Mouse (Mus musculus) heart, adult 8-10 months (tissue): ENCODE measurements at regions not wholly inside any gene's neighbourhood (a gene's known extent, or its start where the extent isn't known, plus 50 kb on each side); places are given as distances from the start of the nearest gene placed in this dataset.
"Not testable (repeated sequence)": the region's sequence is repeated elsewhere in the genome, so short reads cannot be mapped to it uniquely, and the experiment has no call there.

Experiments
- DNase-seq: peaks from one replicate; pipeline ENCODE4 v3.0.0; 2022; ENCODE audit warnings: low spot score

DNA sequence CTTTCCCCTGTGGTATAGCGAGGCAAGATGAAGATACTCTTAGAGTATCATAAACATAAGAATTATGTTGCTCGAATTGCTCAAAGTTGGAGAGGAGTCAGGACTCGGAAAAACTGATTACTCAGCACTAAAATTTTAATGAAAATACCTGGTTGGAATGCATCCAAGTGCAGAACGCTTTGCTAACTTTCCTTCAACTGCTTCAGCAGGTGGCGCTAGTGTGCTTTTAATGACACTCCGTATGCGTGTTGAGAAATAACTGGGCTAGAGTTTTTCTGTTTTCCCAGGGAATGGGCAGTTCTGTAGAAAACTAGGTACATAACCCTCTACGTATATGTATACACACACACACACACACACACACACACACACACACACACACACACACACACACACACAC is 221.0 kb downstream of the Grxcr1 start:
- peak; percentile 15 for DNase-seq

DNA sequence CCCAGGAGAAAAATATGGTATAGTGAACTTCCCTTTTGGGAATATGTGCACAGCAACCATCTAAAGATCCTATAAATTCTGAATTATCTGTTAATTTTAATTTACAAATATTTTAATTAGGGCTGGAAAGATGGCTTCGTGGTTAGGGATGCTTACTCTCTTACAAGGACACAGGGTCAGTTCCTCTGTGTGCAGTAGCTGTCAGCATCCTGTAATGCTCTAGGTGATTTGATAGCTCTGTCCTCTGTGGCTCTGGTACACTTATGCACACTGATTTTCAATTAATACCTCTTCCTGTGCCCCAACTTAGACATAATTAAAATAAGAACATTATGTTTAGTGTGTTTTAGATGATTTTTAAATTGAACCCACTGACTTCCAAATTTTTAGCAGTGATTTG is 221.8 kb downstream of the Grxcr1 start:
- no peak for DNase-seq

DNA sequence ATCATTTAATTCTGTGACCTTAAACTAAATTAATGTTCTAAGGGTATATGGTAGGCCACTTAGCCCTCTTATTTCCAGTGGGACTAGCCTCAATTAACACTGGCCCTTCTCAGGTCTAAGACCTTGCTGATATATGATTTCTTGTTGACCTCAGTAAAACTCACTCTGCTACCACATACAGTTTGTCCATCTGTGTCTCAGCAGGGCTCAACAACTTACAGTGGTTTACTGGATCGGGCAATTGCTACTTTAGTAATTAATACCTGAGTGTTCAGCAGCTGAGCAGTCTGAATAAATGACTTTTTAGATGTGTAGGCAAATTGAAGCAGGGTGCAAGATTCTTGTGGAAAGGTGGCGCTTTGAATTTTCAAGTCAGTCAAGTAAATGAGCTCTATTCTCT is 222.5 kb downstream of the Grxcr1 start:
- DNase-seq: no peak

DNA sequence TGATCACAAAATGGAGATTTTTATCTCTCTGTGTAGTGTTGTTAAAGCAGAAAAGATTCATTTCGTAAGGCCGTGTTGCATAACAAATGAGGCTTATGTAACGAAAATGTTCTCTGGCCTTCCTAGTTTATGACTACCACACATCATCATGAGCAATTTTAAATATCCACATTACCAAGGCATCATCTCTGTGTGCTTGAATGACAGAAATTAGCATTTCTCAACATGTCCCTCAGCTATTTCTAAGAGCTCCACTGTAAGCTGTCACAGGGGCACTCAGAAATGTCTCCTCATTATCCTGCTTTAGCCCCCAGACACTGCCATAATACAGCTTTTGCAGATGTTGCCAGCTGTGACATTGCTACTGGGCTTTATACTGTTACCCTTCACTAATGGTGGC is 232.6 kb downstream of the Grxcr1 start:
- DNase-seq: no peak

DNA sequence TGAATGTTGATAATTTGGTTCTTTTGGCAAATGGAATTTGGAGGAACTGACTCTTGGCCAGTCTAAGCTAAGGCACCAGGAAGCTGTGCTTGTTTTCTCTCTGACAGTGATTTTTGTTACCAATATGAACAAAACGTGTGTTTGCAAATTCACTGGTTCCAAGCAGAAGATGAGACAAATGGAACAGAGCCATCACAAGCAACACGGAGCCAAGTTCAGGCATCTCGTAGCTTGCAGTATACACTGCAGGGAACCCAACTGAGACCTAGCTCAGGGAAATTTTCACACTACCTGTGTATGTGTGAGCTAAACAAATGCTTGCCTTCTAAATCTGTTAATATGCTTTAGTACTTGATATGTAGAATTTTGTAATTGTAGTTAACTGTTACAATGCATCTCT is 242.6 kb downstream of the Grxcr1 start:
- DNase-seq: no peak

DNA sequence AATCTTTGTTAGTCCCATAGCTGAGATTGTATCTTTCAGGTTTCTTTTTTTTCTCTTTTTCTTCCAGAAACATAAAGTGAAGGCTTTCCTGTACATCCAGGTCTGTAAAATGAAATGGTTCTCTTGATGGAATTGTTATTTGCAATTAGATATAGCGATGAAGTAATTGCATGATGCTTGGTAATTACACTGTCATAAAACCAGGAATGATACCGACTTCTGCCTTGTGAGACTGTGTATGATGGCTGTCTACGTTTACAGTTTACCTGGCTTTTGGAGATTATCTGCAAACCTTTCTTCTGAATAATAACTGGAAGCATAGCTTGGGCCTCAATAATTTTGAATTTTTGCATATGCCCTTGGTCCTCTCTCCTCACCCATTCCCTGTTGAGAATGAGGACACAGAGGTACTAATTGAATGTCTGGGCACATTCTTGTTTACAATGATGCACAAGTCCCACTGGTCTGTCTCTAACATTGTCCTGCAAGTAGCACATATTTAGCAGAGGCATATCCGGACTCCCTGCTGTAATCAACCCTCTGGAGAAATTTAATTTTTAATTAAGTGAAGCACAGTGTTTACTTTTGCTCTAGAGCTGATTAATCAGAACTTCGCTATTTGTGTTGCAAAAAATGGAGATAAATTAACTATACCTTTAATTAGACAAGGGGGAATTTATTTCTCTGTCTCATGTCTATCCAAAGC is 244.1 kb downstream of the Grxcr1 start:
- no peak for DNase-seq

DNA sequence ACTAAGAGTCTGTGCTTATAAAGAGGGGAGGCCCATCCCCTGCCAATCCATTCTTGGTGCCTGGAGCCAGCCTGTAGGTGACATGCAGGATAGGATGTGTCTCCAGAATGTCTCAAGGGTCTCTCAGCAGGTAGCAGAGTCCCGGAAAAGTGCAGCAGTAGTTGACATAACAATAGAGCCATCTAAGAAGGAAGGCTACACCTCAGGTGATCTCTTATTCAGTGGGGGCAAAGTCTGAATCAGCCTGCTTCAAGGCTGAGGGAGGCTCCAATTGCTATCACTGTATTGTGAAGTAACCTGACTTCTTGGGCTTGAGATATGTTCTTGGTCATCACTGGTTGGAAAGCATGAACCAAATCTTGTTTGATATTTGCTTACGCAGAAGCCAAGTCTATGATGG is 264.1 kb downstream of the Grxcr1 start:
- not testable (repeated sequence) for DNase-seq

DNA sequence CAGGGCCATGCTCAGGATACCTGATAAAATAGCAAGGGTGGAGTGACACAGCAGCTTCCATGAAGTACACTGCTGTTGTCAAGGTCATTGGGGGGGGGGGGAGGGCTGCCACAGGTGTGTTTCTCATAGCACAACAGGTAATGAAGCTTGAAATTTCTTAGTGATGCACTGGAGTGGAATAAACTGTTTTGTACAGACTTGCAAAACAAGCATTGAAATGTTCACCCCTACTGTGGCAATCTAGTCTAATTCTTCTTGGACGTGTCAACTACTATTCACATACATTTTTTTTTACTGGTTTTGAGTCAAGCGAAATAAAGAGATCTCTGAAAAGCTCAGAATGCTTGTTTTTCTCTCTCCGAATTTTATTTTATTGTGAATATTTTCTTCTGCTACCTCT is 281.6 kb downstream of the Grxcr1 start:
- DNase-seq: no peak

DNA sequence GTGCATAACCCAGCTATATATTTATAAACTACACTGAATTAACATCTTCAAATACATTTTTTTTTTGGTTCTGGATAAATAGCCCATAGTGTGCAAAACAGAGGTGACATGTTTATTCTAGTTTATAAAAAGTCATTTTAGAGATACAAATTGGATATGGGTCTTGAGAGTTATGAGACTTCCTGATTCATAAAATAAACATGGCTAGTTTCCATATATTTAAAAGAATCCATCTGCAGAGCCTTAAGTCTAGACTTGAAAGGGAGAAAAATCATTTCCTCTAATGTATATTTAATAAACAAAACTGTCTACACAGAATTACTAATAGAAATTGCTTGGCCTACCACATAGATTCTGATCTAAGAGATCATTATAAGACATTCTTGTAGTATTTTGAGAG is 287.3 kb downstream of the Grxcr1 start:
- DNase-seq: no peak

DNA sequence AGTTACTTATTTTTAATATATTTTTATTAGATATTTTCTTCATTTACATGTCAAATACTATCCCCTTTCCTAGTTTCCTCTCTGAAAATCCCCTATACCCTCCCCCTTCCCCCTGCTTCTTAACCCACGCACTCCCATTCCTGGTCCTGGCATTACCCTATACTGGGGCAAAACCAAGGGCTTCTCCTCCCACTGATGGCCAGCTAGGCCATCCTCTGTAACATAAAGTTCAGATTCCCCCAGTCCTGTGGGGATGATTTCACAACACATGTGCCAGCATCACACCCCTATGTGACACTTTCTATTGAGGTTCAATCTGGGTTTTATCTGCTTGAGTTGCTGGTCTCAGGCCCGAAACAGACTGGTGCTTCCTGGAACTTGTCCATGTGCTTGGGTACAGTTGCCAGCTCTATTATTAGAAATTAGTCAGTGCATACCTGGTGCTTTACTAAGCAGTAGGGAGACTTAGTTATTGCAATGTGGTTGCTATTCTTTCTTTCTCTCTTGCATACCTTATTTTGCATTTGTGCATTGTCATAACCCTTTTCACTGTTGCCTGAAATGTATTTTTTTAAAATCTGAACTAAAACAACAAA is 295.5 kb downstream of the Grxcr1 start:
- peak; percentile 59 for DNase-seq

DNA sequence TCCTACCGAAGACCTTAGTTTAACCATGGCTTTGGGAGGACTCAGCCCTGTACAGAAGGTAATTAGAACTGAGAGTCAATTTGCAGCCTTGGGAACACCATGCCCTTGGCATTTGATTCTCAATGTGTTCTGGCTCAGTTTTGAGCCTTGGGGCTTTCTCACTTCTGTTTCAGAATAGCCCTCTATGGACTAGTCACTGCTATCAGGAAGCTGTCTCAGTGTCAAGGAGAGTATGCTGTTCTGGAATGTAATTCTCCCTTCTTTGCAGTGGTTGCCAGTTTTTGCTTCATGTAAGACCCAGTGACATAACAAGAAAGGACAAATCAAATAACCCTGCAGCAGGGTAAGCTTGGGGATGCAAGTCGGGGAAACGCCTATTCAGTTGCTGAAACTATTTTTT is 297.7 kb downstream of the Grxcr1 start:
- DNase-seq: no peak

DNA sequence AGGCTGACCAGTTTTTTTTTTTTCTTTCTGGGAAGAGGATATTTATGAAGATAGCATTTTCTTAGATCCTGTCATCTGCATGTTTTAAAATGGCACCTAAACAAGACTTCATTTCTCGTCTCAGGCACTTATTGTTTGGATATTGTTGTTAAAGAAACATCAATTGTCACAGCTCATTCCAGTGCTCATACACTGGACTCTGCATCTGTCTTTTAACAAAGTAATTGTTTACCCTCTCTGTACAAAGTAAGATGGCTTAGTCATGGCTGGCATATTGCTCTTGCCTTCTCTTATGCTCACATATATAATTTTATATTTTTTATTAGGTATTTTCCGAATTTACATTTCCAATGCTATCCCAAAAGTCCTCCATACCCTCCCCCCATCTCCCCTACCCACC is 298.2 kb downstream of the Grxcr1 start:
- no peak for DNase-seq

DNA sequence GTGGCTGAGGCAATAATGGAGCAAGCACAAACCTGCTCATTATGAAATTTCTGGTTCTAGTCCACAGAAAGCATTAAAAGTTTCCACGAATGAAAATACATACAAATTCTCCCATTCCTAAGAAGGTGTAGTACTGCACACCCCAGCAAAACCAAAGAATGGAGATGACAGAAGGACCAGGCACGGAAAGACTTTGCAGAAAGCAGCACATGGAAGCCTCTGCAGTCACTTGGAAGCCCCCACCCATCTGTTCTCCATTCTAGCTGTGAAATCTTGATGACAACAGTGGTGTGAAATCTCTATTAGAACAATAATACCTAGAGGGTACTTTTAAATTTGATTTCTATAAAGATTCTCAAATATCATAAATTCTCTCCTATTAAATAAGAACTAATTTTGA is 319.3 kb downstream of the Grxcr1 start:
- no peak for DNase-seq

DNA sequence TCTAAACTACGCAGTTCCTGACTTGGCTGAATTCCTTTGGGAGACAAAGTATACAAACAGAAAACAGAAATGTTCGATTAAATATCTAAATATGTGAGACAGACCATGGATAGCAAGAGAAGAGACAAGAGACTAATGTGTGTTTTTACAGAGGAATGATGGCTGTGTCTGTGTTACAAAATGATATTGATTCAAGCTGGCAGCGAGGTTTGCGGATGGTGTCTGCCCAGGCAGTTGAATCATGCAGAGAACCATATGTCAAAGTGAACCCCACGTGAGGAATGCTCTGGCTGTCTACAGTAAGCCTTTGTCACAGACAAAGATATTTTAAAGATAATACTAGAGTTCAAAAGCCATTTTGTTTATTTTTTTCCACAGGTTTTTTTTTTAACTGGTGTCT is 320.2 kb downstream of the Grxcr1 start:
- DNase-seq: no peak

DNA sequence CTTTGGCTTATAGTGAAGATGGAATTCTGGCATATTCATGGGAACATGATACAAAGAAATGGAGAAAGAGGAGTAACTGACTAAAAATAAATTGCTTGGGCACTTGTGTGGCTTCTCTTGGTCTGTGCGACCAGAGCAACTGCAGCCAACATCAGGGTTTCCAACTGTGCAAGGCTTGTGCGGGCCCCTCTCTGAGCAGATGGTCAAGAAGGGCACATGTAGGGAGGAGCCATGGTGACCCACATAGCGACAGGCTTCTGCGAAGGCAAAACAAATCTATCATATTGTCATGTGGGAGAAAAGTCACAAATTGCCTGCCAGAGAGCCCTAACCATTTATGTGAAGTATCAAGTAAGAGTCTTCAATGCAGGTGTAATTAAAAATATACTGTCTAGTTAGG is 321.6 kb downstream of the Grxcr1 start:
- no peak for DNase-seq

DNA sequence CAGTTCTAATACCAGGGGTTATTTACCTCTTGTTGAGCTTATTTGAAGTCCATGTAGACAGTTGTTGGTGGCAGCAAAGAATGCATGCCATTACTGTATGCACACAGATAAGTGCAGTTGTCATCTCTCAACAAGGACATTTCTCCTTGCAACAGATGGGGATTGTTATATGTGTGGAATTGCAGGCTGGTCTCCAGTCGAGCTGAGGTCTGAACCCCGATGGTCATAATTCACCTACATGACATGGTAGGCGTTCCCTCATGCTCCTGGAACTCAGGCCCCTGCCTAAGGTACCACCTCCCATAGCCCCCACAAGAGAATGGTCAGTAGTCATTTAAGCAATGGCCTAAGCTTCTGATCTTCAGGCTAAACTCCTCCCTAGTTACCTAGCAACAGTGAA is 322.2 kb downstream of the Grxcr1 start:
- not testable (repeated sequence) for DNase-seq

DNA sequence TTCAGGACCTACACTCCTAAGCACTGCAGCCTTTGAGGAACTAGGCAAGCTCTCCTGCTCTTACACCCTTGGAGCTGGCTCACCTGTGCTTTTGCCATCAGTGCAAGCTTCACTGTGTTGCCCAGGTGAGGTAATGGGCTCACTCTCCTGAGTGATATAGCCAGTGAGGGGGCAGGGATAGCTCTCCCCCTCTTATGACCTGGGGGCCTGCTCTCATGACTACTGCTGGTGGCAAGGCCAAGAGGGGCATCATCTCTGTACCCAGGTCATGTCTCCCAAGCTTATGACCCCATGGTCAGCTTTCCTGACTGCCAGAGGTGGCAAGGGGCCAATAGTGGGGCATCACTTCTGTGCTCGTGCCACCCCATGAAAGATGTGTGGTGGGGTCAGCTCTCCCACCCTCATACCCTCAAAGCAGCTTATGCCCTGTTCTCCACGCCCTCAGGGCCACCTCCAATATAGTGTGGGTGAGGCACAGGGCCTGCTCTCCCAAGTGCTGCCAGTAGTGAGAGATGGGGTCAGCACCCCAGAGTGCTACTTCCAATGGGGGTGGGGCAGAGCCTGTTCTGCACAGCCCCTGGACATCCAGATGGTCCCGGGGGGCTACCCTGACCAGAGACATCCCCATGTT is 330.1 kb downstream of the Grxcr1 start:
- no peak for DNase-seq

DNA sequence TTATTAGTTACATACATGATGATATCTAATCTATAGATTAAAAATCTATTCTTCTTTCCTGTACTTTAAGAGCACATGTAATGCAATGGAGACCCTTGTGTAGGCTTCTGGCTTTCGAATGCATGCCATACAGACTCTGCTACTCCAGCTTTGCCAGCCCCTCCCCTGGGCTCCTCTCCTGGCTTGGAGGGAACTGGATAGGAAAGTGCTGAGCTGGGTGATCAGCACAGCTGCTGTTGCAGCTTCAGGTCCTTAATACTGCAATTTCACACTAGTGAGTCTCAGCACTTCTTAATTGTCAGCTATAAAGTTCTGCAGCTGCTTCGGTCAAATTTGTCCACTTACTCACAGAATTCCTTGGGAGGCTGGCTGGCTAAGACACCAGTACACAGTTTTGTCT is 341.4 kb downstream of the Grxcr1 start:
- DNase-seq: no peak
